Mouse (Mus musculus): Measurements from ENCODE around the gene Hoxc8. TPM values are rescaled to one million over a fixed set of nuclear protein-coding genes. Genes with fewer than 3 reads are reported as not detected.

Gene Hoxc8
- polyA plus RNA-seq, 2 experiments = 0.04 TPM

DNA sequence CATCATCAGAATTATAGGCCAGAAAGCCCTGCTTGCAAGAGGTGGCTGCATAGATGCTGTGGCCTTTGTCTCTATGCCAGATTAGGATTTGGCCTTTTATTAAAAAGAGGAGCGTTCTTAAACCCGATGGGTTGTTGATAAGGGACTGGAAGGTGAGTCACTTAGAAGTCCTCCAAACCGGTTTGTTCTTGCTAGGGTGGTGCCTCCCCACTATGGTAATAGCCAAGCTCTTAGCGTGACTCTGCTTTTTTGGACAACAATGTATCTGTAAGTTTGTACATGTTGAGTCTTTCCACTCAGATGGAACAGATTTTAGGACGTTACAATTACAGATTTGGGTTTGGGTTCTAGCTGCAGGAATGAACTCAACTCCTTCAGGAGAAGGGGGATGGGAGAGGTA lies 51.2 kb downstream of the Hoxc8 start:
- Histone ChIP-seq H3K4me1 (replicated peaks; ENCODE audit: control insufficient read depth in 2 of 2, insufficient read depth in 2 of 2, low read length in 1 of 2) (no peaks in the 10 kb centered on the region), H3K27me3 (ENCODE audit: control insufficient read depth, insufficient read depth, low read length) (peaks cover 64% of the 10 kb centered on the region), H3K4me3 (ENCODE audit: insufficient read depth in 1 of 2, low read depth in 2 of 2, low read length in 2 of 2) (no peak overlapping the region), H3K4me2 (ENCODE audit: low read depth) (no peak overlapping the region), H3K36me3 (replicated peaks; ENCODE audit: control insufficient read depth, insufficient read depth, low read depth) (no peaks in the 10 kb centered on the region), H3K9me3 (ENCODE audit: control insufficient read depth, low read length) (no peaks in the 10 kb centered on the region), H3K9ac (replicated peaks) (no peak overlapping the region), H3K27ac (no peak overlapping the region)
- ATAC-seq (ENCODE audit: insufficient read depth) (no peak), DNase-seq (ENCODE audit: low read depth in 3 of 3, low spot score in 3 of 3) (no peak)
- TF ChIP-seq EP300 (IDR thresholded peaks at IDR 0.05; ENCODE audit: low read depth) = no peak
- 26% methylated on average over 5 of the region's 5 CpGs for WGBS (ENCODE audit: insufficient replicate concordance)

DNA sequence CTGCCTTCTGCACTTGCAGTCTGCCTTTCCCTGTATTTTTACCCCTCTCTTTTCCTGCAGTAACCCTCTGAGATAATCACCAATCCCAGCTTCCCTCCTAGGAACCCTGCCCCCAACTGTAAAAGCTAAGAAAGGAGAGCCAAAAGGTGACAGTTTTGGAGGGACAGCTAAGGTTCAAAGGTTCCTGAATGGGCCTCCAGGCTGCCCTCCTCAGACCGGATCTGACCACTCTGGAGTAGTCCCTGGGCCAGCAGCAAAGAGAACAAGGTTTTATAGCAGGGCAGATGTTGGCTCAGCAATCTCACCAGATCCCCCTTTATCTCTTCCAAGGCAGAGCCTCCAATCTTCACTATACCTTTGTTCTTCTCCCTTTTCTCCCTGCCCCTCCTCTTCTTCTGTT lies 51.8 kb downstream of the Hoxc8 start:
- Histone ChIP-seq H3K4me2 (ENCODE audit: low read depth) (no peak overlapping the region), H3K9me3 (ENCODE audit: control insufficient read depth, low read length) (no peaks in the 10 kb centered on the region), H3K4me1 (replicated peaks; ENCODE audit: control insufficient read depth in 2 of 2, insufficient read depth in 2 of 2, low read length in 1 of 2) (no peaks in the 10 kb centered on the region), H3K36me3 (replicated peaks; ENCODE audit: control insufficient read depth, insufficient read depth, low read depth) (no peaks in the 10 kb centered on the region), H3K27me3 (ENCODE audit: control insufficient read depth, insufficient read depth, low read length) (peaks cover 58% of the 10 kb centered on the region), H3K27ac (no peak overlapping the region), H3K9ac (replicated peaks) (no peak overlapping the region), H3K4me3 (ENCODE audit: insufficient read depth in 1 of 2, low read depth in 2 of 2, low read length in 2 of 2) (no peak overlapping the region)
- ATAC-seq (ENCODE audit: insufficient read depth) = no peak
- 12% methylated on average over 1 of the region's 1 CpGs for WGBS (ENCODE audit: insufficient replicate concordance)
- TF ChIP-seq EP300 (IDR thresholded peaks at IDR 0.05; ENCODE audit: low read depth) (no peak), CTCF (IDR thresholded peaks at IDR 0.05; ENCODE audit: low read depth) (no peak)
- no peak for DNase-seq (ENCODE audit: low read depth in 3 of 3, low spot score in 3 of 3)

MicroRNAs within 50 kb of the gene (microRNA counts, 519-probe panel; counts per million panel counts)
- microRNA mmu-miR-615-3p (69.9 counts per million), microRNA mmu-miR-615-5p (69.9 counts per million)

Small RNA genes lying within 50 kb of the gene (microRNA-seq; reads per million reads assigned to microRNA genes)
- 7.2 reads per million, percentile 14 among the genes with 10 or more reads in this experiment for gene Mir196a-2
- gene Mir615 = 60.0 reads per million, percentile 42 among the genes with 10 or more reads in this experiment

Other genes with a start within 250 kb of the Hoxc8 start
- gene Hoxc13, start 69.5 kb upstream of the Hoxc8 start, polyA plus RNA-seq (2012; rRNA removed) = not detected in 2 replicates
- gene Hoxc13, start 69.5 kb upstream of the Hoxc8 start, polyA plus RNA-seq (2014; fragmentation: Nextera tagmentation; extraction: Ambion mirVana) = not detected in 2 replicates
- gene Hoxc12, start 53.9 kb upstream of the Hoxc8 start, polyA plus RNA-seq (2012; rRNA removed) = not detected in 2 replicates
- gene Hoxc12, start 53.9 kb upstream of the Hoxc8 start, polyA plus RNA-seq (2014; fragmentation: Nextera tagmentation; extraction: Ambion mirVana) = not detected in 2 replicates
- gene Hoxc11, start 36.2 kb upstream of the Hoxc8 start, polyA plus RNA-seq (2012; rRNA removed) = not detected in 2 replicates
- gene Hoxc11, start 36.2 kb upstream of the Hoxc8 start, polyA plus RNA-seq (2014; fragmentation: Nextera tagmentation; extraction: Ambion mirVana) = not detected in 2 replicates
- gene Hoxc10, start 23.8 kb upstream of the Hoxc8 start, polyA plus RNA-seq (2012; rRNA removed) = 0.04 TPM in 1 of 2 replicates, not detected in the other
- gene Hoxc10, start 23.8 kb upstream of the Hoxc8 start, polyA plus RNA-seq (2014; fragmentation: Nextera tagmentation; extraction: Ambion mirVana) = not detected in 2 replicates
- gene Hoxc5, start 23.2 kb upstream of the Hoxc8 start, polyA plus RNA-seq (2012; rRNA removed) = 0.03 and 0.06 TPM in 2 replicates
- not detected in 2 replicates for gene Hoxc5, start 23.2 kb upstream of the Hoxc8 start, polyA plus RNA-seq (2014; fragmentation: Nextera tagmentation; extraction: Ambion mirVana)
- gene Hoxc9, start 14.2 kb upstream of the Hoxc8 start, polyA plus RNA-seq (2012; rRNA removed) = 0.03 TPM in 1 of 2 replicates, not detected in the other
- not detected in 2 replicates for gene Hoxc9, start 14.2 kb upstream of the Hoxc8 start, polyA plus RNA-seq (2014; fragmentation: Nextera tagmentation; extraction: Ambion mirVana)
- gene Hoxc6, start 7.7 kb downstream of the Hoxc8 start, polyA plus RNA-seq (2012; rRNA removed) = 0.06 TPM in 2 replicates
- gene Hoxc6, start 7.7 kb downstream of the Hoxc8 start, polyA plus RNA-seq (2014; fragmentation: Nextera tagmentation; extraction: Ambion mirVana) = 0.14 TPM in 1 of 2 replicates, not detected in the other
- 0.07 and 0.12 TPM in 2 replicates for gene Hoxc4, start 28.3 kb downstream of the Hoxc8 start, polyA plus RNA-seq (2012; rRNA removed)
- gene Hoxc4, start 28.3 kb downstream of the Hoxc8 start, polyA plus RNA-seq (2014; fragmentation: Nextera tagmentation; extraction: Ambion mirVana) = 0.05 and 0.06 TPM in 2 replicates
- 3.6 and 4.4 TPM in 2 replicates for gene Smug1, start 176.5 kb downstream of the Hoxc8 start, polyA plus RNA-seq (2012; rRNA removed)
- gene Smug1, start 176.5 kb downstream of the Hoxc8 start, polyA plus RNA-seq (2014; fragmentation: Nextera tagmentation; extraction: Ambion mirVana) = 3.8 and 4.7 TPM in 2 replicates
- gene Cbx5, start 249.2 kb downstream of the Hoxc8 start, polyA plus RNA-seq (2012; rRNA removed) = 27.8 and 32.4 TPM in 2 replicates
- 54.4 and 57.1 TPM in 2 replicates for gene Cbx5, start 249.2 kb downstream of the Hoxc8 start, polyA plus RNA-seq (2014; fragmentation: Nextera tagmentation; extraction: Ambion mirVana)
- 329 and 510 TPM in 2 replicates for gene Hnrnpa1, start 249.8 kb downstream of the Hoxc8 start, polyA plus RNA-seq (2012; rRNA removed)
- gene Hnrnpa1, start 249.8 kb downstream of the Hoxc8 start, polyA plus RNA-seq (2014; fragmentation: Nextera tagmentation; extraction: Ambion mirVana) = 240 and 270 TPM in 2 replicates